Mouse (Mus musculus) olfactory bulb, adult 2 months (tissue): Measurements from ENCODE around the gene Adamts12.

Source experiments
- CTCF ChIP-seq: fragments of 200-500 bp; IDR thresholded peaks from 2 replicates; pipeline ENCODE4 v1.5.1; 2012; ENCODE audit warnings: low read depth, mild to moderate bottlenecking, low read length, moderate library complexity; ENCODE audit not compliant: insufficient read depth
- POLR2A ChIP-seq: fragments of 200-500 bp; IDR thresholded peaks from 2 replicates; pipeline ENCODE4 v1.6.1; 2012; ENCODE audit warnings: mild to moderate bottlenecking, low read depth, low read length, moderate library complexity; ENCODE audit not compliant: insufficient read depth

- TF ChIP-seq CTCF (no peak), POLR2A (no peak)
Observed at GRCm38 (mm10) chr15:11380087-11380530, 315.5 kb downstream of the Adamts12 start.
